Mouse (Mus musculus) bone marrow, adult 2 months (tissue): ENCODE measurements around the gene Hps4.

Experiments used
- CTCF ChIP-seq: fragments of 200-500 bp; IDR thresholded peaks from 2 replicates; pipeline ENCODE4 v1.5.1; 2011; ENCODE audit warnings: low read length, control low read depth; ENCODE audit not compliant: control insufficient read depth, insufficient read depth
- POLR2A ChIP-seq: fragments of 200-500 bp; IDR thresholded peaks from 2 replicates; pipeline ENCODE4 v1.6.1; 2011; ENCODE audit warnings: low read depth, mild to moderate bottlenecking, control low read depth, low read length, borderline replicate concordance; ENCODE audit not compliant: control insufficient read depth

GRCm38 (mm10) chr5:112377380-112377779 lies 34.5 kb downstream of the Hps4 start:
- TF ChIP-seq POLR2A = no peak
- no peak for TF ChIP-seq CTCF
